Mouse (Mus musculus) bone marrow macrophage, adult 2 months (primary cell): Measurements from ENCODE around the gene Fndc3a.

Experiments used
- CTCF ChIP-seq: IDR thresholded peaks from 2 replicates; pipeline ENCODE4 v1.5.1; 2012; ENCODE audit warnings: low read depth, mild to moderate bottlenecking, low read length, moderate library complexity
- POLR2A ChIP-seq: IDR thresholded peaks from 2 replicates; pipeline ENCODE4 v1.6.1; 2012; ENCODE audit warnings: mild to moderate bottlenecking, low read depth, low read length, borderline replicate concordance

- no peak for TF ChIP-seq CTCF
- TF ChIP-seq POLR2A, result no peak
Measured at GRCm38 (mm10) chr14:72708581-72708991, 1.2 kb downstream of the Fndc3a start.
